Mouse (Mus musculus): ENCODE data around the gene Cox14. TPM values are rescaled to one million over a fixed set of nuclear protein-coding genes. Genes with fewer than 3 reads are reported as not detected.
"Not testable (repeated sequence)": the region's sequence is repeated elsewhere in the genome, so short reads cannot be mapped to it uniquely, and the experiment has no call there.

The Cox14 gene
- polyA plus RNA-seq, 1 experiment from 2014 or later: 71.0 TPM

DNA sequence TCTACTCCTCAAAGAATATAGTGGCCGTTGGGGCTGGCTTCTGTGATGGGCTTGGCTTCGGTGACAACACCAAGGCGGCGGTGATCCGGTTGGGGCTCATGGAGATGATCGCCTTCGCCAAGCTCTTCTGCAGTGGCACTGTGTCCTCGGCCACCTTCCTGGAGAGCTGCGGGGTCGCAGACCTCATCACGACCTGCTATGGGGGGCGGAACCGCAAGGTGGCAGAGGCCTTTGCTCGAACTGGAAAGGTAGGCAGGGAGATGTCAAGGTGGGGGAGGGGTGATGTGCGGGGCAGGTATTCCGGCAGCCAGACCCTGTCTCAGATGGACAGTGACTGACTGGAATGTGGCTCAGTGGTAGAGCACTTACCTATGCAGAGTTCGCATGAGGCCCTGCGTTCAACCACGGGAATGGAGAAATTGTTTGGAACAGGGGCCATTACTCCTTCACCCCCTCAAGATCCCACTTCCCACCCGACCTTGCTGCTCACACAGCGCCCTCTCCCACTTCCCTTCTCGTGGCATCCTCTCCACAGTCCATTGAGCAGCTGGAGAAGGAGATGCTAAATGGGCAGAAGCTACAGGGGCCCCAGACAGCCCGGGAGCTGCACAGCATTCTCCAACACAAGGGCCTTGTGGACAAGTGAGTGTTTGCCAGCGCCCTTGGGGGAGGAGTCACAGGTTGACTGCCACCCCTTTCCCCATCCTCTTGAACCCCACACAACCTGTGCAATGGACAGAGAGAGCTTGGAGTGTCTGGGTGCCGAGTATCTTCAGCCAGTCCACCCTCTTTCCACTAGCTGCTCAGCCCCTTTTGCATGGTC, 3.3 kb upstream of the Cox14 start:
- Histone ChIP-seq H3K4me3 (ENCODE audit: low read depth, low read length) (no peak overlapping the region), H3K36me3 (ENCODE audit: control insufficient read depth, insufficient read depth) (no peaks in the 10 kb centered on the region), H3K27me3 (ENCODE audit: control insufficient read depth, insufficient read depth, low read depth, low read length) (no peaks in the 10 kb centered on the region), H3K4me1 (ENCODE audit: control insufficient read depth, low read depth, low read length) (peaks cover 30% of the 10 kb centered on the region), H3K9ac (ENCODE audit: low read depth, low read length) (no peak overlapping the region), H3K4me2 (ENCODE audit: low read depth, low read length) (no peak overlapping the region), H3K27ac (ENCODE audit: low read length) (no peak overlapping the region), H3K9me3 (replicated peaks; ENCODE audit: control insufficient read depth, low read length) (no peaks in the 10 kb centered on the region)
- 67% methylated on average over 25 of the region's 25 CpGs for WGBS (ENCODE audit: insufficient replicate concordance)
- no peak for ATAC-seq (ENCODE audit: low read depth)

GRCm38 (mm10) chr15:99723120-99723514, 2.3 kb upstream of the Cox14 start:
- H3K36me3 ChIP-seq (ENCODE audit: control insufficient read depth, insufficient read depth): peaks cover 2% of the 10 kb centered on the region
- H3K4me3 ChIP-seq (ENCODE audit: low read depth, low read length): no peak overlapping the region
- H3K4me2 ChIP-seq (ENCODE audit: low read depth, low read length): 0 out of 2 replicates have a peak overlapping the region, but pooled peaks have one; percentile 82
- no peak overlapping the region for H3K9ac ChIP-seq (ENCODE audit: low read depth, low read length)
- H3K9me3 ChIP-seq (replicated peaks; ENCODE audit: control insufficient read depth, low read length): no peaks in the 10 kb centered on the region
- no peaks in the 10 kb centered on the region for H3K27me3 ChIP-seq (ENCODE audit: control insufficient read depth, insufficient read depth, low read depth, low read length)
- H3K27ac ChIP-seq (ENCODE audit: low read length): peak overlapping the region; percentile 82
- peaks cover 30% of the 10 kb centered on the region for H3K4me1 ChIP-seq (ENCODE audit: control insufficient read depth, low read depth, low read length)
- 37% methylated on average over 10 of the region's 10 CpGs for WGBS (ENCODE audit: insufficient replicate concordance)
- ATAC-seq (ENCODE audit: low read depth): no peak

- H3K27me3 ChIP-seq (ENCODE audit: control insufficient read depth, insufficient read depth, low read depth, low read length): no peaks in the 10 kb centered on the region
- peaks cover 30% of the 10 kb centered on the region for H3K4me1 ChIP-seq (ENCODE audit: control insufficient read depth, low read depth, low read length)
- H3K4me3 ChIP-seq (ENCODE audit: low read depth, low read length): no peak overlapping the region
- H3K9me3 ChIP-seq (replicated peaks; ENCODE audit: control insufficient read depth, low read length): no peaks in the 10 kb centered on the region
- peak overlapping the region; percentile 82 for H3K4me2 ChIP-seq (ENCODE audit: low read depth, low read length)
- H3K36me3 ChIP-seq (ENCODE audit: control insufficient read depth, insufficient read depth): peaks cover 7% of the 10 kb centered on the region
- H3K27ac ChIP-seq (ENCODE audit: low read length): peak overlapping the region; percentile 82
- no peak overlapping the region for H3K9ac ChIP-seq (ENCODE audit: low read depth, low read length)
- ATAC-seq (ENCODE audit: low read depth): peak; percentile 20; the same call in 1 of the 2 replicates
- WGBS (ENCODE audit: insufficient replicate concordance): 23% methylated on average over 11 of the region's 11 CpGs
These were observed 1.7 kb upstream of the Cox14 start for GRCm38 (mm10) chr15:99723515-99724291.

- Histone ChIP-seq H3K9me3 (replicated peaks; ENCODE audit: control insufficient read depth, low read length) (no peaks in the 10 kb centered on the region), H3K4me3 (ENCODE audit: low read depth, low read length) (peak overlapping the region; percentile 42), H3K4me1 (ENCODE audit: control insufficient read depth, low read depth, low read length) (peaks cover 30% of the 10 kb centered on the region), H3K4me2 (ENCODE audit: low read depth, low read length) (peak overlapping the region; percentile 82), H3K36me3 (ENCODE audit: control insufficient read depth, insufficient read depth) (peaks cover 12% of the 10 kb centered on the region), H3K9ac (ENCODE audit: low read depth, low read length) (peak overlapping the region; percentile 25; the same call in 1 of the 2 replicates), H3K27ac (ENCODE audit: low read length) (peak overlapping the region; percentile 82), H3K27me3 (ENCODE audit: control insufficient read depth, insufficient read depth, low read depth, low read length) (no peaks in the 10 kb centered on the region)
- 13% methylated on average over 16 of the region's 16 CpGs for WGBS (ENCODE audit: insufficient replicate concordance)
- ATAC-seq (ENCODE audit: low read depth): peak; percentile 17
These were observed 961 bp upstream of the Cox14 start for GRCm38 (mm10) chr15:99724292-99725021.

GRCm38 (mm10) chr15:99726549-99726948, 1.1 kb downstream of the Cox14 start:
- Histone ChIP-seq H3K4me3 (ENCODE audit: low read depth, low read length) (peak overlapping the region; percentile 87), H3K27me3 (ENCODE audit: control insufficient read depth, insufficient read depth, low read depth, low read length) (no peaks in the 10 kb centered on the region), H3K4me1 (ENCODE audit: control insufficient read depth, low read depth, low read length) (peaks cover 30% of the 10 kb centered on the region), H3K36me3 (ENCODE audit: control insufficient read depth, insufficient read depth) (peaks cover 12% of the 10 kb centered on the region), H3K4me2 (ENCODE audit: low read depth, low read length) (peak overlapping the region; percentile 82), H3K9ac (ENCODE audit: low read depth, low read length) (peak overlapping the region; percentile 90), H3K27ac (ENCODE audit: low read length) (no peak overlapping the region), H3K9me3 (replicated peaks; ENCODE audit: control insufficient read depth, low read length) (no peaks in the 10 kb centered on the region)
- ATAC-seq (ENCODE audit: low read depth): no peak
- 54% methylated on average over 2 of the region's 2 CpGs for WGBS (ENCODE audit: insufficient replicate concordance)

GRCm38 (mm10) chr15:99727039-99727438, 1.6 kb downstream of the Cox14 start:
- not testable (repeated sequence) for H3K4me3 ChIP-seq (ENCODE audit: low read depth, low read length); H3K9me3 ChIP-seq (replicated peaks; ENCODE audit: control insufficient read depth, low read length); H3K27me3 ChIP-seq (ENCODE audit: control insufficient read depth, insufficient read depth, low read depth, low read length); H3K9ac ChIP-seq (ENCODE audit: low read depth, low read length); H3K27ac ChIP-seq (ENCODE audit: low read length); H3K4me2 ChIP-seq (ENCODE audit: low read depth, low read length); ATAC-seq (ENCODE audit: low read depth)
- Histone ChIP-seq H3K4me1 (ENCODE audit: control insufficient read depth, low read depth, low read length) (peaks cover 30% of the 10 kb centered on the region), H3K36me3 (ENCODE audit: control insufficient read depth, insufficient read depth) (peaks cover 12% of the 10 kb centered on the region)
- WGBS (ENCODE audit: insufficient replicate concordance): 72% methylated on average over 4 of the region's 5 CpGs

DNA sequence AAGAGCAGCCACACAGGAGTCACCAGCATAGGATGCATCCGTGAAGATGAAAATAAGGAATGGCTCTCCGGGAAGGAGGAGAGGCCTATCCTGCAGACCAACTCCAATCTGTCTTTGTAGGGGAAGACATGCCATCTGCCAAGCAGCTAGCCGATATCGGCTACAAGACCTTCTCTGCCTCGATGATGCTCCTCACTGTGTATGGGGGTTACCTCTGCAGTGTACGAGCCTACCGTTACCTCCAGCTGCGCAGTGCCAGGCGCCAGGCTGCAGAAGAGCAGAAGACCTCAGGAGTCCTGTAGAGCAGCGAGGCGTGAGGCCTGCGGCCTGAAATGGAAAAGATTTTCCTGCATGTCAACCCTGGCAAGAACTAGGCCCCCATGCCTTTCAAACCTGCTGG, 2.1 kb downstream of the Cox14 start:
- Histone ChIP-seq H3K9me3 (replicated peaks; ENCODE audit: control insufficient read depth, low read length) (no peaks in the 10 kb centered on the region), H3K4me2 (ENCODE audit: low read depth, low read length) (no peak overlapping the region), H3K27me3 (ENCODE audit: control insufficient read depth, insufficient read depth, low read depth, low read length) (no peaks in the 10 kb centered on the region), H3K9ac (ENCODE audit: low read depth, low read length) (no peak overlapping the region), H3K4me3 (ENCODE audit: low read depth, low read length) (no peak overlapping the region), H3K36me3 (ENCODE audit: control insufficient read depth, insufficient read depth) (peaks cover 12% of the 10 kb centered on the region), H3K4me1 (ENCODE audit: control insufficient read depth, low read depth, low read length) (peaks cover 30% of the 10 kb centered on the region), H3K27ac (ENCODE audit: low read length) (no peak overlapping the region)
- WGBS (ENCODE audit: insufficient replicate concordance): 88% methylated on average over 12 of the region's 12 CpGs
- no peak for ATAC-seq (ENCODE audit: low read depth)

GRCm38 (mm10) chr15:99728211-99728610, 2.8 kb downstream of the Cox14 start:
- 88% methylated on average over 5 of the region's 5 CpGs for WGBS (ENCODE audit: insufficient replicate concordance)
- ATAC-seq (ENCODE audit: low read depth): no peak
- Histone ChIP-seq H3K9me3 (replicated peaks; ENCODE audit: control insufficient read depth, low read length) (no peaks in the 10 kb centered on the region), H3K4me1 (ENCODE audit: control insufficient read depth, low read depth, low read length) (peaks cover 26% of the 10 kb centered on the region), H3K4me2 (ENCODE audit: low read depth, low read length) (no peak overlapping the region), H3K36me3 (ENCODE audit: control insufficient read depth, insufficient read depth) (peaks cover 12% of the 10 kb centered on the region), H3K9ac (ENCODE audit: low read depth, low read length) (no peak overlapping the region), H3K27ac (ENCODE audit: low read length) (no peak overlapping the region), H3K27me3 (ENCODE audit: control insufficient read depth, insufficient read depth, low read depth, low read length) (no peaks in the 10 kb centered on the region), H3K4me3 (ENCODE audit: low read depth, low read length) (no peak overlapping the region)

Data from liver, embryonic 16.5 days (tissue).